Mouse (Mus musculus) thymus, postnatal 36 days (tissue): ENCODE data around the gene Kdm4b.
A peak's percentile ranks its signal among the peaks of the same experiment; 100 is the strongest.

ENCODE experiments used
- DNase-seq, 2 experiments: peaks; one replicate each; pipeline ENCODE4 v3.0.0; 2022; ENCODE audit warnings: mixed read lengths in 2 of 2

Kdm4b gene

DNA sequence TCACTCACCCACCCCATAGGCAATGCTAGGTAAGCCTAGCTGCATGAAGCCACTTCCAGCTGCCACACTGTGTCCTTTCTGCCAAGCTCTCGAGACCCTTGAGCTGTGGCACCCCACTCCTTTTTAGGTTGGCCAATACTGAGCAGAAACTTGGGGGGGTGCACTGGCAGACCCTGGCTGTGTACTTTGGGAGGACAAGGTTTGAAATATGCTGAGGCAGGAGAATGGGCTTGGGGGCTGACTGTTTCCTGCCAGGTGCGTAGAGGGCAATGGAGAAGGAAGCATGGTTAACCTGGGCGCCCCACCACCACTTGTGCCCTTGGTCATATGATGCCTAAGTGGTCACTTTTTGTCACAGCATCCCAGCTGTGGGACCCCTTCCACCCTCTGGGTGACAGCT, 118.9 kb downstream of the Kdm4b start:
- DNase-seq = peak; percentile 20 to 44

- peak in 1 of 2 experiments; percentile 24 for DNase-seq
Observed at GRCm38 (mm10) chr17:56445397-56445796, 119.5 kb downstream of the Kdm4b start.

- DNase-seq = no peak
Observed at GRCm38 (mm10) chr17:56447716-56448115, 121.9 kb downstream of the Kdm4b start.
